Mouse (Mus musculus): ENCODE data around the gene Numa1. TPM values are rescaled to one million over a fixed set of nuclear protein-coding genes. Genes with fewer than 3 reads are reported as not detected.

The Numa1 gene
- total and polyA plus RNA-seq, 2 experiments from 2014 or later, result 26.5 to 82.9 TPM

- H3K4me2 ChIP-seq (ENCODE audit: low read depth, low read length), result no peak overlapping the region
- no peak for TF ChIP-seq CTCF (IDR thresholded peaks at IDR 0.05; ENCODE audit: low read depth)
- 93% methylated on average over 3 of the region's 3 CpGs for WGBS
- H3K4me3 ChIP-seq (ENCODE audit: low read length), result no peak overlapping the region
- DNase-seq (ENCODE audit: low spot score) (no peak), ATAC-seq (no peak)
- no peaks in the 10 kb centered on the region for H3K9me3 ChIP-seq (ENCODE audit: low read length)
- no peaks in the 10 kb centered on the region for H3K27me3 ChIP-seq (ENCODE audit: insufficient read depth, low read length)
- H3K36me3 ChIP-seq (ENCODE audit: insufficient read depth, low read length), result peaks cover 72% of the 10 kb centered on the region
- no peaks in the 10 kb centered on the region for H3K4me1 ChIP-seq (ENCODE audit: insufficient read depth, low read length)
- no peak overlapping the region for H3K9ac ChIP-seq (replicated peaks; ENCODE audit: low read length)
- no peak overlapping the region for H3K27ac ChIP-seq
Observed at GRCm38 (mm10) chr7:101994241-101994640, 60.3 kb downstream of the Numa1 start.

GRCm38 (mm10) chr7:101998194-101998927 is 64.5 kb downstream of the Numa1 start:
- Histone ChIP-seq H3K4me1 (ENCODE audit: insufficient read depth, low read length) (0 out of 2 replicates have a peak, but pooled peaks cover 3% of the 10 kb centered on the region), H3K27me3 (ENCODE audit: insufficient read depth, low read length) (no peaks in the 10 kb centered on the region), H3K4me2 (ENCODE audit: low read depth, low read length) (no peak overlapping the region), H3K4me3 (ENCODE audit: low read length) (no peak overlapping the region), H3K9ac (replicated peaks; ENCODE audit: low read length) (no peak overlapping the region; the same call in 1 of the 2 replicates), H3K27ac (peak overlapping the region; percentile 81; the same call in 1 of the 2 replicates), H3K9me3 (ENCODE audit: low read length) (no peaks in the 10 kb centered on the region), H3K36me3 (ENCODE audit: insufficient read depth, low read length) (peaks cover 80% of the 10 kb centered on the region)
- DNase-seq (ENCODE audit: low spot score) (peak; percentile 89), ATAC-seq (peak; percentile 82)
- peak; percentile 98 for TF ChIP-seq CTCF (IDR thresholded peaks at IDR 0.05; ENCODE audit: low read depth)
- 49% methylated on average over 14 of the region's 14 CpGs for WGBS

GRCm38 (mm10) chr7:101999461-102000151 is 65.7 kb downstream of the Numa1 start:
- DNase-seq (ENCODE audit: low spot score), result peak; percentile 53
- no peak; the same call in 1 of the 2 replicates for TF ChIP-seq CTCF (IDR thresholded peaks at IDR 0.05; ENCODE audit: low read depth)
- Histone ChIP-seq H3K36me3 (ENCODE audit: insufficient read depth, low read length) (peaks cover 79% of the 10 kb centered on the region), H3K9me3 (ENCODE audit: low read length) (no peaks in the 10 kb centered on the region), H3K4me3 (ENCODE audit: low read length) (no peak overlapping the region), H3K9ac (replicated peaks; ENCODE audit: low read length) (no peak overlapping the region), H3K4me2 (ENCODE audit: low read depth, low read length) (no peak overlapping the region), H3K27me3 (ENCODE audit: insufficient read depth, low read length) (no peaks in the 10 kb centered on the region), H3K27ac (peak overlapping the region; percentile 81), H3K4me1 (ENCODE audit: insufficient read depth, low read length) (0 out of 2 replicates have a peak, but pooled peaks cover 3% of the 10 kb centered on the region)
- WGBS, result 66% methylated on average over 15 of the region's 15 CpGs
- ATAC-seq, result peak; percentile 57

GRCm38 (mm10) chr7:102000296-102000695 is 66.4 kb downstream of the Numa1 start:
- H3K36me3 ChIP-seq (ENCODE audit: insufficient read depth, low read length), result peaks cover 77% of the 10 kb centered on the region
- TF ChIP-seq CTCF (IDR thresholded peaks at IDR 0.05; ENCODE audit: low read depth), result no peak
- peak overlapping the region; percentile 81 for H3K27ac ChIP-seq
- no peaks in the 10 kb centered on the region for H3K9me3 ChIP-seq (ENCODE audit: low read length)
- no peaks in the 10 kb centered on the region for H3K27me3 ChIP-seq (ENCODE audit: insufficient read depth, low read length)
- H3K9ac ChIP-seq (replicated peaks; ENCODE audit: low read length), result no peak overlapping the region
- 0 out of 2 replicates have a peak, but pooled peaks cover 3% of the 10 kb centered on the region for H3K4me1 ChIP-seq (ENCODE audit: insufficient read depth, low read length)
- H3K4me2 ChIP-seq (ENCODE audit: low read depth, low read length), result no peak overlapping the region
- no peak overlapping the region for H3K4me3 ChIP-seq (ENCODE audit: low read length)
- ATAC-seq (no peak), DNase-seq (ENCODE audit: low spot score) (peak; percentile 25)
- WGBS, result 70% methylated on average over 8 of the region's 8 CpGs

- 68% methylated on average over 26 of the region's 26 CpGs for WGBS
- DNase-seq (ENCODE audit: low spot score) (peak; percentile 74), ATAC-seq (peak; percentile 57)
Observed at GRCm38 (mm10) chr7:102000921-102001630, 67.2 kb downstream of the Numa1 start.

GRCm38 (mm10) chr7:102006520-102006919 is 72.6 kb downstream of the Numa1 start:
- 76% methylated on average over 1 of the region's 1 CpGs for WGBS
- no peak for ATAC-seq
- no peak for DNase-seq (ENCODE audit: low spot score)
- Histone ChIP-seq H3K27me3 (ENCODE audit: insufficient read depth, low read length) (no peaks in the 10 kb centered on the region), H3K27ac (no peak overlapping the region), H3K4me3 (ENCODE audit: low read length) (no peak overlapping the region), H3K4me1 (ENCODE audit: insufficient read depth, low read length) (no peaks in the 10 kb centered on the region), H3K9me3 (ENCODE audit: low read length) (no peaks in the 10 kb centered on the region), H3K36me3 (ENCODE audit: insufficient read depth, low read length) (peaks cover 68% of the 10 kb centered on the region), H3K4me2 (ENCODE audit: low read depth, low read length) (no peak overlapping the region), H3K9ac (replicated peaks; ENCODE audit: low read length) (no peak overlapping the region)
- no peak for TF ChIP-seq CTCF (IDR thresholded peaks at IDR 0.05; ENCODE audit: low read depth)

More at GRCm38 (mm10) chr7:102000921-102001630, 67.2 kb downstream of the Numa1 start:
- H3K9me3 ChIP-seq (ENCODE audit: low read length), result no peaks in the 10 kb centered on the region
- peak overlapping the region; percentile 81 for H3K27ac ChIP-seq
- peaks cover 74% of the 10 kb centered on the region for H3K36me3 ChIP-seq (ENCODE audit: insufficient read depth, low read length)
- TF ChIP-seq CTCF (IDR thresholded peaks at IDR 0.05; ENCODE audit: low read depth), result no peak
- no peak overlapping the region for H3K9ac ChIP-seq (replicated peaks; ENCODE audit: low read length)
- H3K27me3 ChIP-seq (ENCODE audit: insufficient read depth, low read length), result no peaks in the 10 kb centered on the region
- 0 out of 2 replicates have a peak, but pooled peaks cover 3% of the 10 kb centered on the region for H3K4me1 ChIP-seq (ENCODE audit: insufficient read depth, low read length)
- no peak overlapping the region for H3K4me3 ChIP-seq (ENCODE audit: low read length)
- no peak overlapping the region for H3K4me2 ChIP-seq (ENCODE audit: low read depth, low read length)
